Mouse (Mus musculus): ENCODE measurements at regions not wholly inside any gene's neighbourhood (a gene's known extent, or its start where the extent isn't known, plus 50 kb on each side); places are given as distances from the start of the nearest gene placed in this dataset.

DNA sequence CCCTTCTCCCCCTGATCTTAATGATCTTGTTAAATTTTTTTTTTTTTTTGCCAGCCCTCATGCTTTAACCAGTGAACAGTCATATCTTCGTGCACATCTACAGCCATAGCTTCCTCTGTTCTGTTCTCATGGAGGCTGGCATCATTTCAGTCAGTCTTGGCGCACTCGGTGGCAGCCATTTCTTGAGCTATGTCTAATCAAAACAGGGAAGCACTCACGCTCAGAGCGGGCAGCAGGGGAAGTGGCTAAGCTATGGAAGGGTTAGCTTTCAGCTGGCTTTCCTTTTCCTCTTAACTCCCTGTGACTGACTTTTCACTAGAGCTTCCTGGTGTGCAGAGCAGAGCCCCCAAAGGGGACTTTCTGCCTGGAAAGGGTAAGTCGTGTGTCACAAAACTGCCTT lies 83.7 kb upstream of the Cxadr start:
- Histone ChIP-seq H3K27me3 (ENCODE audit: control insufficient read depth, insufficient read depth, low read length) (no peaks in the 10 kb centered on the region), H3K9me3 (ENCODE audit: control insufficient read depth, low read length) (no peaks in the 10 kb centered on the region), H3K4me3 (ENCODE audit: insufficient read depth in 1 of 2, low read depth in 2 of 2, low read length in 2 of 2) (no peak overlapping the region), H3K27ac (no peak overlapping the region), H3K4me1 (replicated peaks; ENCODE audit: control insufficient read depth in 2 of 2, insufficient read depth in 2 of 2, low read length in 1 of 2) (no peaks in the 10 kb centered on the region), H3K9ac (replicated peaks) (no peak overlapping the region), H3K36me3 (replicated peaks; ENCODE audit: control insufficient read depth, insufficient read depth, low read depth) (no peaks in the 10 kb centered on the region), H3K4me2 (ENCODE audit: low read depth) (no peak overlapping the region)
- TF ChIP-seq EP300 (IDR thresholded peaks at IDR 0.05; ENCODE audit: low read depth) (no peak), CTCF (IDR thresholded peaks at IDR 0.05; ENCODE audit: low read depth) (no peak)
- WGBS (ENCODE audit: insufficient replicate concordance) = 17% methylated on average over 6 of the region's 6 CpGs
- ATAC-seq (ENCODE audit: insufficient read depth) (no peak), DNase-seq (ENCODE audit: low read depth in 3 of 3, low spot score in 3 of 3) (no peak)

DNA sequence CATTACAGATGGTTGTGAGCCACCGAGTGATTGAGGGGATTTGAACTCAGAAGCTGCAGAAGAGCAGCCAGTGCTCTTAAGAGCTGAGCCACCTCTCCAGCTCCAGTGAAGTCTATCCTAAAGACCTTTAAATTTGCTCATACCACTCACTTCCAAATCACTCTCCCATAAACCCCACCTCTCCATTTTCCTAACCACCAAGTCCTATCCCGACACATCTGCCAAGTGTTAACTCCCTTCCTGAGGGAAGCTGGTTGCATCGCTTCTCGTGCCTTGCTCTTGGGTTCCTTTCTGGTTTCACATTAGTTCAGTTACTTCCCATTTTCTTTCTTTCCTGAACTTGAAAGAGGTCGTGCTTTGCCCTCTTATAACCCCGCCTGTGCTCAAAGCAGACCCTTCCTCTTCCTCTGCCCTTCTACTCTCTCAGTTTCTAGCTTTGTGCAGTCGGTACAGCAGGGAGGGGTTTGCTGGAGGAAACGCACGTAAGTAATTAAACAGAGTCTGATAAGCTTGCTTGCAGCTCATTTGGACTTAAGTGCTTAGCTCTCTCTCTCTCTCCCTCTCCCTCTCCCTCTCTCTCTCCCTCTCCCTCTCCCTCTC lies 84.4 kb upstream of the Cxadr start:
- DNase-seq (ENCODE audit: low read depth in 3 of 3, low spot score in 3 of 3) = no peak
- TF ChIP-seq EP300 (IDR thresholded peaks at IDR 0.05; ENCODE audit: low read depth) (no peak), CTCF (IDR thresholded peaks at IDR 0.05; ENCODE audit: low read depth) (no peak)
- WGBS (ENCODE audit: insufficient replicate concordance) = 15% methylated on average over 9 of the region's 9 CpGs

DNA sequence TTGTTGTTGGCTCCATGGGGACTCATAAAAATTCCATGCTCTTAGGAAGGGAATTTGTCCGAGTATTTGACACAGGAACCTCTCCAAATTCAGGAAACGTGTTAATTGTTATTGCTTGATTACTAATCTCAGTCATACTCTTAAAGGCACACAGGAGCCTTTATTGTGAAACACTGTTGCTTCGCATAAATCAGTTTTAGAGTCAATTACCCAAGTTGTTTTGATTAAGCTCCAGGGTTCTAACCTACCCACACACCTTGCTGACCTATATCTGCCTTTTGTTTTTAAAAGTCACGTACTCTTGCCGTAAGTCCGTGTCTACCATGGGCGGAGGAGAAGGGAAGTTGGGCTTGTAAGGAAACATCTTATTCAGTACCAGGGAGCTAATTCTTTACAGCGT lies 89.6 kb upstream of the Cxadr start:
- no peak for TF ChIP-seq EP300 (IDR thresholded peaks at IDR 0.05; ENCODE audit: low read depth)
- no peak for TF ChIP-seq CTCF (IDR thresholded peaks at IDR 0.05; ENCODE audit: low read depth)
- DNase-seq (ENCODE audit: low read depth in 3 of 3, low spot score in 3 of 3) = no peak
- 64% methylated on average over 8 of the region's 8 CpGs for WGBS (ENCODE audit: insufficient replicate concordance)
- no peak for ATAC-seq (ENCODE audit: insufficient read depth)
- no peak overlapping the region for H3K27ac ChIP-seq
- no peak overlapping the region for H3K4me2 ChIP-seq (ENCODE audit: low read depth)
- no peak overlapping the region for H3K4me3 ChIP-seq (ENCODE audit: insufficient read depth in 1 of 2, low read depth in 2 of 2, low read length in 2 of 2)
- no peaks in the 10 kb centered on the region for H3K27me3 ChIP-seq (ENCODE audit: control insufficient read depth, insufficient read depth, low read length)
- H3K9me3 ChIP-seq (ENCODE audit: control insufficient read depth, low read length) = no peaks in the 10 kb centered on the region
- H3K9ac ChIP-seq (replicated peaks) = no peak overlapping the region
- no peaks in the 10 kb centered on the region for H3K36me3 ChIP-seq (replicated peaks; ENCODE audit: control insufficient read depth, insufficient read depth, low read depth)
- no peaks in the 10 kb centered on the region for H3K4me1 ChIP-seq (replicated peaks; ENCODE audit: control insufficient read depth in 2 of 2, insufficient read depth in 2 of 2, low read length in 1 of 2)

More for the DNA sequence above, 84.4 kb upstream of the Cxadr start:
- Histone ChIP-seq H3K36me3 (replicated peaks; ENCODE audit: control insufficient read depth, insufficient read depth, low read depth) (no peaks in the 10 kb centered on the region), H3K27me3 (ENCODE audit: control insufficient read depth, insufficient read depth, low read length) (no peaks in the 10 kb centered on the region), H3K4me3 (ENCODE audit: insufficient read depth in 1 of 2, low read depth in 2 of 2, low read length in 2 of 2) (no peak overlapping the region), H3K4me1 (replicated peaks; ENCODE audit: control insufficient read depth in 2 of 2, insufficient read depth in 2 of 2, low read length in 1 of 2) (no peaks in the 10 kb centered on the region), H3K27ac (no peak overlapping the region), H3K9ac (replicated peaks) (no peak overlapping the region), H3K9me3 (ENCODE audit: control insufficient read depth, low read length) (no peaks in the 10 kb centered on the region), H3K4me2 (ENCODE audit: low read depth) (no peak overlapping the region)
- ATAC-seq (ENCODE audit: insufficient read depth) = no peak

DNA sequence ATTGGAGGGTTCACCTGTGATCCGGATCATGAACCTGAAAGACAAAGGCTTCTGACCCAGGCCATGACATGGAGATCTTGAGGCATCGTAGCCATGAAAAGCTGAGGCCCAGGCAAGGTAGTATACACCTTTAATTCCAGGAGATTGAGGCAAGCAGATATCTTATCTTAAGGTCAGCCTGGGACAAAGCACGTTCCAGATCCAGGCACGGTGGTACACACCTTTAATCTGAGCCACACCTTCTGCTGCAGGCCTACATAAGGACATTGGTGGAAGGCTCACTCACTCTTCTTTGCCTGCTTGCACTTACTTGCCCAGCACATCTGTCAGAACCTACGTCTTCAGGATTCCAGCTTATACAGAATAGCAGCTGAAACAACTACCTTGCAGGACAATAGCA lies 93.0 kb upstream of the Cxadr start:
- Histone ChIP-seq H3K36me3 (replicated peaks; ENCODE audit: control insufficient read depth, insufficient read depth, low read depth) (no peaks in the 10 kb centered on the region), H3K4me3 (ENCODE audit: insufficient read depth in 1 of 2, low read depth in 2 of 2, low read length in 2 of 2) (no peak overlapping the region), H3K9me3 (ENCODE audit: control insufficient read depth, low read length) (no peaks in the 10 kb centered on the region), H3K9ac (replicated peaks) (no peak overlapping the region), H3K4me2 (ENCODE audit: low read depth) (no peak overlapping the region), H3K4me1 (replicated peaks; ENCODE audit: control insufficient read depth in 2 of 2, insufficient read depth in 2 of 2, low read length in 1 of 2) (no peaks in the 10 kb centered on the region), H3K27me3 (ENCODE audit: control insufficient read depth, insufficient read depth, low read length) (no peaks in the 10 kb centered on the region), H3K27ac (no peak overlapping the region)
- no peak for ATAC-seq (ENCODE audit: insufficient read depth)
- 56% methylated on average over 5 of the region's 5 CpGs for WGBS (ENCODE audit: insufficient replicate concordance)
- TF ChIP-seq EP300 (IDR thresholded peaks at IDR 0.05; ENCODE audit: low read depth) = no peak
- DNase-seq (ENCODE audit: low read depth in 3 of 3, low spot score in 3 of 3) = no peak

DNA sequence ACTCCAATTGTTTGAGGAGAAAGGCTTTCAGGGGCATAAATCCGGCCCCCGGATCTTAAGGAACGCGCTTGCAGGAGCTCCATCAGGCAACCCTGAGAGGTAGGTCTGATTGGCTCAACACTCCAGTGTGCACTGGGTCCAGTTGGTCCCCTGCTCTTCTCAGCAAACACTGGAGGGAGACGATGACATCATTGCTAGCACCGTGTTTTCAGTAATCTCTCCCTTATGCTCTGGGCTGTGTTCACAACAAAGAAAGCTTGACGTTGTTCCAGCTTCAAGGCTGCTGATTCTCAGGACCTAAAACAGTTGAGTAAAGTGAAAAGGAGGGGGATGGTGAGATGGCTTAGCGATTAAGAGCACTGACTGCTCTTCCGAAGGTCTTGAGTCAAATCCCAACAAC lies 97.0 kb upstream of the Cxadr start:
- ATAC-seq (ENCODE audit: insufficient read depth) = no peak
- no peak for TF ChIP-seq EP300 (IDR thresholded peaks at IDR 0.05; ENCODE audit: low read depth)
- no peak for TF ChIP-seq CTCF (IDR thresholded peaks at IDR 0.05; ENCODE audit: low read depth)
- no peaks in the 10 kb centered on the region for H3K36me3 ChIP-seq (replicated peaks; ENCODE audit: control insufficient read depth, insufficient read depth, low read depth)
- H3K9me3 ChIP-seq (ENCODE audit: control insufficient read depth, low read length) = no peaks in the 10 kb centered on the region
- no peak overlapping the region for H3K4me2 ChIP-seq (ENCODE audit: low read depth)
- 70% methylated on average over 9 of the region's 9 CpGs for WGBS (ENCODE audit: insufficient replicate concordance)
- H3K27me3 ChIP-seq (ENCODE audit: control insufficient read depth, insufficient read depth, low read length) = no peaks in the 10 kb centered on the region
- DNase-seq (ENCODE audit: low read depth in 3 of 3, low spot score in 3 of 3) = no peak
- H3K4me3 ChIP-seq (ENCODE audit: insufficient read depth in 1 of 2, low read depth in 2 of 2, low read length in 2 of 2) = no peak overlapping the region
- no peak overlapping the region for H3K27ac ChIP-seq
- H3K4me1 ChIP-seq (replicated peaks; ENCODE audit: control insufficient read depth in 2 of 2, insufficient read depth in 2 of 2, low read length in 1 of 2) = peaks cover 0 to 4% of the 10 kb centered on the region in 2 experiments; a peak in 1 of 4 replicates
- no peak overlapping the region for H3K9ac ChIP-seq (replicated peaks)

Data from liver, embryonic 14.5 days (tissue).